Comparison of ENCODE assay signal across 12 mouse cellular contexts in genomic region chr14:104824926-104825325, GRCm38 (mm10).
DNase-seq lines count a peak whose midpoint lies in the region; ATAC-seq and TF ChIP-seq lines count a peak whose summit lies in the region.
"Had no signal": no experiment of that assay in that cellular context is flagged by ENCODE, and none has a peak within 500 bp of the region (broad histone marks: within the 10 kb centered on the region; RNA-seq: fewer than 3 reads in every experiment).

No protein-coding gene starts in this region.

- peak; percentile 51 for TF ChIP-seq CTCF in intestine, postnatal 0 days (IDR thresholded peaks at IDR 0.05; ENCODE audit: low read depth)
- peak; percentile 37 for TF ChIP-seq CTCF in E14TG2a.4 (conservative IDR thresholded peaks at IDR 0.05; ENCODE audit: low read length)
- no peak for TF ChIP-seq CTCF in gastrocnemius, adult 2 months (IDR thresholded peaks at IDR 0.05)

- no peaks in the 10 kb centered on the region for H3K4me1 ChIP-seq in intestine, postnatal 0 days (replicated peaks; ENCODE audit: control insufficient read depth, insufficient read depth, low read length)
- H3K4me1 ChIP-seq in intestine, embryonic 15.5 days (replicated peaks): no peaks in the 10 kb centered on the region
- H3K4me1 ChIP-seq in E14TG2a.4 (replicated peaks; ENCODE audit: low read depth, low read length): no peaks in the 10 kb centered on the region
- H3K4me1 ChIP-seq: lung, embryonic 15.5 days had no signal

- 62% methylated on average over 1 of the region's 1 CpGs for WGBS in intestine, postnatal 0 days
- WGBS in intestine, embryonic 15.5 days: 58% methylated on average over 1 of the region's 1 CpGs

- intact Hi-C loops in gastrocnemius, adult 2 months (cut with DNase I): no loop called here

- no peak for ATAC-seq in intestine, postnatal 0 days
- ATAC-seq in intestine, embryonic 15.5 days: no peak

- H3K27me3 ChIP-seq in intestine, postnatal 0 days (replicated peaks; ENCODE audit: control insufficient read depth, insufficient read depth, low read length): no peaks in the 10 kb centered on the region
- no peaks in the 10 kb centered on the region for H3K27me3 ChIP-seq in intestine, embryonic 15.5 days (replicated peaks)
- H3K27me3 ChIP-seq in E14TG2a.4 (ENCODE audit: insufficient read depth, low read length): no peaks in the 10 kb centered on the region
- H3K27me3 ChIP-seq: lung, embryonic 15.5 days had no signal

- no peak overlapping the region for H3K4me2 ChIP-seq in intestine, postnatal 0 days (replicated peaks; ENCODE audit: low read depth)
- no peak overlapping the region for H3K4me2 ChIP-seq in intestine, embryonic 15.5 days (replicated peaks)
- H3K4me2 ChIP-seq: lung, embryonic 15.5 days had no signal

- peak; percentile 3 for DNase-seq in 3T3-L1 (ENCODE audit: low read depth, low spot score)
- peak; percentile 26 for DNase-seq in embryo, embryonic 11 days
- no peak for DNase-seq in frontal cortex, postnatal 36 days (ENCODE audit: low spot score in 2 of 2)
- no peak for DNase-seq in gastrocnemius, adult 2 months
- DNase-seq: heart, postnatal 10 days; kidney, adult 11 months; layer of hippocampus, adult 9-11 months; right cerebral cortex, postnatal 25 days had no signal

- H3K27ac ChIP-seq in intestine, postnatal 0 days (ENCODE audit: low read depth, low read length): no peak overlapping the region
- H3K27ac ChIP-seq in intestine, embryonic 15.5 days: no peak overlapping the region
- H3K27ac ChIP-seq in gastrocnemius, adult 2 months: no peak overlapping the region
- H3K27ac ChIP-seq: lung, embryonic 15.5 days had no signal

- no peak overlapping the region for H3K9ac ChIP-seq in intestine, postnatal 0 days (ENCODE audit: low read depth, low read length)
- no peak overlapping the region for H3K9ac ChIP-seq in intestine, embryonic 15.5 days
- H3K9ac ChIP-seq: lung, embryonic 15.5 days had no signal

- no peaks in the 10 kb centered on the region for H3K9me3 ChIP-seq in intestine, postnatal 0 days (ENCODE audit: control insufficient read depth)
- no peaks in the 10 kb centered on the region for H3K9me3 ChIP-seq in intestine, embryonic 15.5 days
- H3K9me3 ChIP-seq in E14TG2a.4 (ENCODE audit: low read length): no peaks in the 10 kb centered on the region
- H3K9me3 ChIP-seq: lung, embryonic 15.5 days had no signal

- no peaks in the 10 kb centered on the region for H3K36me3 ChIP-seq in intestine, postnatal 0 days (ENCODE audit: control insufficient read depth, insufficient read depth)
- no peaks in the 10 kb centered on the region for H3K36me3 ChIP-seq in intestine, embryonic 15.5 days
- no peaks in the 10 kb centered on the region for H3K36me3 ChIP-seq in E14TG2a.4 (ENCODE audit: insufficient read depth, low read length)
- H3K36me3 ChIP-seq: lung, embryonic 15.5 days had no signal

- no peak overlapping the region for H3K4me3 ChIP-seq in intestine, postnatal 0 days (ENCODE audit: low read depth, low read length)
- no peak overlapping the region for H3K4me3 ChIP-seq in intestine, embryonic 15.5 days (replicated peaks)
- no peak overlapping the region for H3K4me3 ChIP-seq in E14TG2a.4 (replicated peaks; ENCODE audit: low read length)
- no peak overlapping the region for H3K4me3 ChIP-seq in gastrocnemius, adult 2 months
- H3K4me3 ChIP-seq: lung, embryonic 15.5 days had no signal

Comparison
In these comparisons a context has a peak if more than half of its experiments do, and no peak if none do; other contexts are left out.
1. DNase-seq: peak in 3T3-L1 (single experiment) and embryo, embryonic 11 days (single experiment); none in frontal cortex, postnatal 36 days (0 of 2) and gastrocnemius, adult 2 months (single experiment).